16 mouse cellular contexts compared by ENCODE assay signal in the genomic region with DNA sequence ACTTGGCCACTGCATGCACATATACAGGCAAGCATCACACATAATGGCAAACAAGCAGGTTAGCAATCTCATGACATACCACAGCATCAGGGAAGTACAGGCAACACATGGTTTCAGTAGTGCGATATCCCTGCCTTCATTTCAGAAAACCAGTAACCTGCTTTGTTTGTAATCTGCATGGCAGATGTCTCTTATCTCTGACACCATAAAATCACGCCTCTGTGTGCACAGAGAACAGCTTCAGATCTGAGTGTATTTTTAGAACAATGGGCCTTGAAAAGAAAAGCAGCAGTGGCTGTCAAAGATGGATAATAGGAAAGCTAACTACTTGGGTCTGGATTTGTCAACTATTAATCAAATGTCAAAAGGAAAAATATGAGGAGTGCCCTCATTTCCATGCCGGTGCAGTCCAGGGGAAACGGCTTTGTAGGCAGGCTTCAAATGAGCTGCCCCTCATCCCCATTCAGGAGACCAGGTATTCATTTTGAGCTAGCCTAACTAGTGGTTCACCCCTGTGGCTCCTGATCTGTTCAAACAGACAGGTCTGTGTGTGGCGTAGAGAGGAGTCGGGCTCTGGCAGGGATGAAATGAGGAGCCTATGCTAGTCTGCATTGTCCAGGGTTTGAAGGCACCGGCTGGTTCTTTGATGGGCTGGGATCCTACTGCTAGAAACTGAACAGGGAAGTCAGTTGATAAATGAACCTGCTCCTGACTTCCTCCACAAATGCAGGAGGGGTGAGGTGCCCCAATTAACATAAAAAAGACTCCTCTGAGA. TPM values are rescaled to one million over a fixed set of nuclear protein-coding genes. Genes with fewer than 3 reads are reported as not detected.
DNase-seq lines count a peak whose midpoint lies in the region; ATAC-seq and TF ChIP-seq lines count a peak whose summit lies in the region.
"Had no signal": no experiment of that assay in that cellular context is flagged by ENCODE, and none has a peak within 500 bp of the region (broad histone marks: within the 10 kb centered on the region; RNA-seq: fewer than 3 reads in every experiment).

No protein-coding gene starts in this region.

- H3K9me3 ChIP-seq in midbrain, embryonic 11.5 days (ENCODE audit: control insufficient read depth, low read length), result no peaks in the 10 kb centered on the region
- no peaks in the 10 kb centered on the region for H3K9me3 ChIP-seq in midbrain, embryonic 10.5 days (replicated peaks)
- H3K9me3 ChIP-seq in forebrain, postnatal 0 days (ENCODE audit: low read length), result no peaks in the 10 kb centered on the region
- H3K9me3 ChIP-seq in intestine, embryonic 16.5 days (ENCODE audit: control insufficient read depth, low read length), result no peaks in the 10 kb centered on the region
- no peaks in the 10 kb centered on the region for H3K9me3 ChIP-seq in midbrain, postnatal 0 days (ENCODE audit: low read length)
- H3K9me3 ChIP-seq: limb, embryonic 15.5 days had no signal

- H3K4me3 ChIP-seq in midbrain, embryonic 11.5 days (ENCODE audit: low read depth, low read length), result no peak overlapping the region
- no peak overlapping the region for H3K4me3 ChIP-seq in midbrain, embryonic 10.5 days
- H3K4me3 ChIP-seq in forebrain, postnatal 0 days (ENCODE audit: low read depth, low read length), result no peak overlapping the region
- H3K4me3 ChIP-seq in intestine, embryonic 16.5 days (ENCODE audit: low read length), result no peak overlapping the region
- H3K4me3 ChIP-seq in midbrain, postnatal 0 days (ENCODE audit: low read depth, low read length), result no peak overlapping the region
- H3K4me3 ChIP-seq: limb, embryonic 15.5 days had no signal

- DNase-seq in midbrain, embryonic 11.5 days (ENCODE audit: low spot score, missing footprints), result peak; percentile 28
- DNase-seq in midbrain, embryonic 10.5 days (ENCODE audit: low spot score), result no peak
- DNase-seq in forebrain, postnatal 0 days, result peak; percentile 45
- no peak for DNase-seq in midbrain, postnatal 0 days (ENCODE audit: low spot score)
- no peak for DNase-seq in lung, adult 18-20 months
- no peak for DNase-seq in lung, postnatal 25 days (ENCODE audit: low spot score)
- no peak for DNase-seq in ovary, postnatal 36 days (ENCODE audit: low spot score)
- DNase-seq: adrenal gland, postnatal 25 days; embryo, embryonic 11 days; gastrocnemius, postnatal 36 days; lung, adult 2 months; thymus, adult 18-20 months had no signal

- no peaks in the 10 kb centered on the region for H3K4me1 ChIP-seq in midbrain, embryonic 11.5 days (ENCODE audit: control insufficient read depth, insufficient read depth, low read length)
- H3K4me1 ChIP-seq in midbrain, embryonic 10.5 days, result no peaks in the 10 kb centered on the region
- H3K4me1 ChIP-seq in forebrain, postnatal 0 days (ENCODE audit: insufficient read depth), result peaks cover 40% of the 10 kb centered on the region
- peaks cover 11% of the 10 kb centered on the region; the same call in 1 of the 2 replicates for H3K4me1 ChIP-seq in intestine, embryonic 16.5 days (ENCODE audit: control insufficient read depth, insufficient read depth, low read length)
- H3K4me1 ChIP-seq in midbrain, postnatal 0 days (ENCODE audit: insufficient read depth, low read length), result peaks cover 10% of the 10 kb centered on the region; the same call in 1 of the 2 replicates
- H3K4me1 ChIP-seq: limb, embryonic 15.5 days had no signal

- H3K27ac ChIP-seq in midbrain, embryonic 11.5 days (ENCODE audit: low read depth, low read length), result no peak overlapping the region
- H3K27ac ChIP-seq in midbrain, embryonic 10.5 days (replicated peaks), result no peak overlapping the region
- H3K27ac ChIP-seq in forebrain, postnatal 0 days (ENCODE audit: low read depth, low read length), result peak overlapping the region; percentile 71
- no peak overlapping the region for H3K27ac ChIP-seq in intestine, embryonic 16.5 days (ENCODE audit: low read length)
- peak overlapping the region; percentile 43 for H3K27ac ChIP-seq in midbrain, postnatal 0 days (ENCODE audit: low read depth, low read length)
- H3K27ac ChIP-seq: kidney, postnatal 0 days; limb, embryonic 15.5 days had no signal

- H3K4me2 ChIP-seq in midbrain, embryonic 11.5 days, result no peak overlapping the region
- no peak overlapping the region for H3K4me2 ChIP-seq in forebrain, postnatal 0 days (ENCODE audit: low read depth)
- H3K4me2 ChIP-seq in intestine, embryonic 16.5 days (ENCODE audit: low read depth, low read length), result no peak overlapping the region
- H3K4me2 ChIP-seq in midbrain, postnatal 0 days (ENCODE audit: low read depth, low read length, poor library complexity, severe bottlenecking), result no peak overlapping the region
- H3K4me2 ChIP-seq: heart, embryonic 11.5 days; limb, embryonic 15.5 days had no signal

- H3K27me3 ChIP-seq in midbrain, embryonic 11.5 days (ENCODE audit: control insufficient read depth, insufficient read depth, low read length), result no peaks in the 10 kb centered on the region
- H3K27me3 ChIP-seq in midbrain, embryonic 10.5 days (ENCODE audit: low read depth, poor library complexity, severe bottlenecking), result no peaks in the 10 kb centered on the region
- no peaks in the 10 kb centered on the region for H3K27me3 ChIP-seq in forebrain, postnatal 0 days (ENCODE audit: insufficient read depth, low read length)
- H3K27me3 ChIP-seq in intestine, embryonic 16.5 days (replicated peaks; ENCODE audit: control insufficient read depth, insufficient read depth, low read length), result no peaks in the 10 kb centered on the region
- H3K27me3 ChIP-seq in midbrain, postnatal 0 days (ENCODE audit: insufficient read depth, low read length), result no peaks in the 10 kb centered on the region
- H3K27me3 ChIP-seq: limb, embryonic 15.5 days had no signal

- ATAC-seq in midbrain, embryonic 11.5 days (ENCODE audit: low FRiP score), result no peak
- peak; percentile 44; the same call in 1 of the 2 replicates for ATAC-seq in forebrain, postnatal 0 days
- ATAC-seq in intestine, embryonic 16.5 days, result peak; percentile 75
- no peak for ATAC-seq in midbrain, postnatal 0 days (ENCODE audit: low FRiP score)

- H3K9ac ChIP-seq in midbrain, embryonic 11.5 days (ENCODE audit: low read length), result no peak overlapping the region
- 0 out of 2 replicates have a peak overlapping the region, but pooled peaks have one; percentile 19 for H3K9ac ChIP-seq in forebrain, postnatal 0 days
- no peak overlapping the region for H3K9ac ChIP-seq in intestine, embryonic 16.5 days (ENCODE audit: low read depth, low read length)
- H3K9ac ChIP-seq in midbrain, postnatal 0 days (replicated peaks; ENCODE audit: low read length, poor library complexity, severe bottlenecking), result peak overlapping the region; percentile 20; the same call in 1 of the 2 replicates
- H3K9ac ChIP-seq: limb, embryonic 15.5 days had no signal

- TF ChIP-seq CTCF in forebrain, postnatal 0 days (IDR thresholded peaks at IDR 0.05; ENCODE audit: low read depth), result no peak
- TF ChIP-seq CTCF in midbrain, postnatal 0 days (IDR thresholded peaks at IDR 0.05), result no peak

- H3K36me3 ChIP-seq in midbrain, embryonic 11.5 days (ENCODE audit: control insufficient read depth, insufficient read depth, low read length), result 0 out of 2 replicates have a peak, but pooled peaks cover 2% of the 10 kb centered on the region
- H3K36me3 ChIP-seq in midbrain, embryonic 10.5 days, result peaks cover 85% of the 10 kb centered on the region
- peaks cover 5% of the 10 kb centered on the region for H3K36me3 ChIP-seq in forebrain, postnatal 0 days (ENCODE audit: insufficient read depth)
- peaks cover 8% of the 10 kb centered on the region; the same call in 1 of the 2 replicates for H3K36me3 ChIP-seq in intestine, embryonic 16.5 days (ENCODE audit: control insufficient read depth, insufficient read depth, low read length)
- 0 out of 2 replicates have a peak, but pooled peaks cover 4% of the 10 kb centered on the region for H3K36me3 ChIP-seq in midbrain, postnatal 0 days (ENCODE audit: insufficient read depth, low read length)

- 88% methylated on average over 7 of the region's 7 CpGs for WGBS in midbrain, embryonic 11.5 days
- WGBS in midbrain, embryonic 10.5 days, result 89% methylated on average over 7 of the region's 7 CpGs
- WGBS in forebrain, postnatal 0 days, result 54% methylated on average over 7 of the region's 7 CpGs
- 49% methylated on average over 7 of the region's 7 CpGs for WGBS in intestine, embryonic 16.5 days
- WGBS in midbrain, postnatal 0 days, result 42% methylated on average over 7 of the region's 7 CpGs

RNA-seq across cellular contexts. Expression of a gene that starts 39.6 kb away (rescaled TPM):
- 28.8 and 30.3 TPM in 2 replicates for polyA plus RNA-seq in midbrain, embryonic 11.5 days (2014; fragmentation: Nextera tagmentation; extraction: Ambion mirVana)
- polyA plus RNA-seq in midbrain, embryonic 10.5 days (2016; fragmentation: Nextera tagmentation; extraction: Ambion mirVana), result 41.6 and 43.4 TPM in 2 replicates
- total RNA-seq in forebrain, postnatal 0 days (2014; rRNA removed), result 17.3 and 19.9 TPM in 2 replicates
- 6.6 and 8.1 TPM in 2 replicates for polyA plus RNA-seq in forebrain, postnatal 0 days (2015; fragmentation: Nextera tagmentation; extraction: Ambion mirVana)
- 18.4 and 20.2 TPM in 2 replicates for polyA plus RNA-seq in intestine, embryonic 16.5 days (2015; fragmentation: Nextera tagmentation; extraction: Ambion mirVana)
- 13.5 and 20.0 TPM in 2 replicates for total RNA-seq in midbrain, postnatal 0 days (2014; rRNA removed)
- polyA plus RNA-seq in midbrain, postnatal 0 days (2015; fragmentation: Nextera tagmentation; extraction: Ambion mirVana), result 9.2 and 11.0 TPM in 2 replicates

RNA-seq across cellular contexts. Expression of a gene that starts 39.7 kb away (rescaled TPM):
- polyA plus RNA-seq in midbrain, embryonic 11.5 days (2014; fragmentation: Nextera tagmentation; extraction: Ambion mirVana), result 64.9 and 68.1 TPM in 2 replicates
- 56.6 and 60.8 TPM in 2 replicates for polyA plus RNA-seq in midbrain, embryonic 10.5 days (2016; fragmentation: Nextera tagmentation; extraction: Ambion mirVana)
- 39.8 and 61.3 TPM in 2 replicates for total RNA-seq in forebrain, postnatal 0 days (2014; rRNA removed)
- 12.9 and 18.8 TPM in 2 replicates for polyA plus RNA-seq in forebrain, postnatal 0 days (2015; fragmentation: Nextera tagmentation; extraction: Ambion mirVana)
- 33.0 and 34.2 TPM in 2 replicates for polyA plus RNA-seq in intestine, embryonic 16.5 days (2015; fragmentation: Nextera tagmentation; extraction: Ambion mirVana)
- total RNA-seq in midbrain, postnatal 0 days (2014; rRNA removed), result 20.8 and 64.5 TPM in 2 replicates
- polyA plus RNA-seq in midbrain, postnatal 0 days (2015; fragmentation: Nextera tagmentation; extraction: Ambion mirVana), result 19.0 and 20.5 TPM in 2 replicates

Comparison
In these comparisons a context has a peak if more than half of its experiments do, and no peak if none do; other contexts are left out.
1. DNase-seq: peak in midbrain, embryonic 11.5 days (single experiment) and forebrain, postnatal 0 days (single experiment); none in midbrain, embryonic 10.5 days (single experiment), midbrain, postnatal 0 days (single experiment), lung, adult 18-20 months (0 of 2), lung, postnatal 25 days (single experiment) and ovary, postnatal 36 days (single experiment).
2. H3K27ac ChIP-seq: peak in forebrain, postnatal 0 days (single experiment) and midbrain, postnatal 0 days (single experiment); none in midbrain, embryonic 11.5 days (single experiment), midbrain, embryonic 10.5 days (single experiment) and intestine, embryonic 16.5 days (single experiment).
3. H3K9ac ChIP-seq: peak in forebrain, postnatal 0 days (single experiment) and midbrain, postnatal 0 days (single experiment); none in midbrain, embryonic 11.5 days (single experiment) and intestine, embryonic 16.5 days (single experiment).
4. ATAC-seq: peak in forebrain, postnatal 0 days (single experiment) and intestine, embryonic 16.5 days (single experiment); none in midbrain, embryonic 11.5 days (single experiment) and midbrain, postnatal 0 days (single experiment).